Mouse (Mus musculus) adrenal gland, postnatal 10 days (tissue): ENCODE data around the gene Gm26558. TPM values are rescaled to one million over a fixed set of nuclear protein-coding genes. Genes with fewer than 3 reads are reported as not detected.

Experiments
- DNase-seq: peaks from one replicate; pipeline ENCODE4 v3.0.0; 2021; ENCODE audit warnings: mixed read lengths
- long read RNA-seq, 2 experiments: library from polyadenylated mRNA; stranded (forward); transcript quantifications; one replicate each; pipeline ENCODE4 v2.0.0; 2021
- total RNA-seq, 2 experiments: library from RNA; stranded (reverse); gene quantifications; 2 replicates each; pipeline ENCODE4 v1.2.3; 2021

The Gm26558 gene
- under 1 TPM; 0.33 to 0.48 TPM for total RNA-seq
- long read RNA-seq, experiment 1, result 0 reads
- long read RNA-seq, experiment 2, result 0 reads

DNA sequence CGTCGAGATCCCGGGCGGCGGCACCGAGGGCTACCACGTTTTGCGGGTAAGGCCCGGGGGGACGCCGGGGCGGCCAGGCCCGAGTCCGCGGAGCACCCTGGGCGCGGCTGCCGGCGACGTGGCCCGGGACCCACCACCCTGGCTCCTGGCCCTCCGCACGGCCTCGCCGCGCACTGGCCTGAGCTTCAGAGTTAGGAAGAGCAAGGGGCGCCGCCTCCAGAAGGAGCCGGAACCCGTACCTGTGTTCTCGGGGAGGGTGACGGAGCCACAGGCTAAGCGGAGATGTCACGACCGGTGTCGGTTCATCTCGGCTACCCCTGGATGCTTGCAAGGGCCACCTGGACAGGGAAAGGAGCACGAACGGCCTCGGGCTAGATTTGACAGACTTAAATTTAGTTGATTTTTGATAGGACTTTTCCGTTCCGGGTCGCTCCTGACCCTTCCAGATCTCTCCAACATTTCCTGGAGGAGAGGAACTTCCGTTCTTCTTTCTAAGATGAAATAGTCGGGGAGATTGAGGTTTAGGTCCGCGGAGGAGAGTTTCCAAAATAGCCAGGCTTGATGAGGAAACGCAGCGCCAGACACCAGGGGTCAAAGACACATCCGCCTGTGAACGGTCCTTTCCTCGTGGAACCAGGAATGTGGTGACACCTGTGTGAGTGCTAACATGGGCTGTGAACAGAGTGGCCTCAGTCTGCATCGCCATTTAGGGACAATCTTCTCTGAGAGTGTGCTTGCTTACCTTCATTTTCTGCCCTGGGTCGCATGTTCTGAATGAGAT lies at the start of gene Gm26558:
Gene Gm26558 (minus strand): TSS at position 394 of the 781 bp plus-strand sequence.
- DNase-seq, result no peak

DNA sequence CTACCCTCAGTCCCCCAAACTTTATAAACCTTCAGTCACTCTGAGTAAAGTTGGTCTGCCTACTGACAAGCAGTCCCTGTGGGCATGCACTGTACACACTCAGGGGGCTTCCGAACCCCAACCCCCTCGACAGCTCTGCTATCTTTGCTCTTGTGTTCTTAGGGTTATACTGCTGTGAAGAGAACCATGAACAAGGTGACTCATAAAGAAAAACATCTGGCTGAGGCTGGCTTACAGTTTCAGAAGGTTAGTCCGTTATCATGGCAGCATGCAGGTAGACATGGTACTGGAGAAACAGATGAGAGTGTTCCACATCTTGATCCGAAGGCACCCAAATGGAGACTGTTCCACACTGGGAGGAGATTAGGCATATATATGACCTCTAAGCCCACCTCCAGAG lies 49.0 kb upstream of the Gm26558 start:
- DNase-seq, result no peak

- DNase-seq, result no peak
Observed at GRCm38 (mm10) chr2:70710236-70710635, 48.3 kb upstream of the Gm26558 start.

DNA sequence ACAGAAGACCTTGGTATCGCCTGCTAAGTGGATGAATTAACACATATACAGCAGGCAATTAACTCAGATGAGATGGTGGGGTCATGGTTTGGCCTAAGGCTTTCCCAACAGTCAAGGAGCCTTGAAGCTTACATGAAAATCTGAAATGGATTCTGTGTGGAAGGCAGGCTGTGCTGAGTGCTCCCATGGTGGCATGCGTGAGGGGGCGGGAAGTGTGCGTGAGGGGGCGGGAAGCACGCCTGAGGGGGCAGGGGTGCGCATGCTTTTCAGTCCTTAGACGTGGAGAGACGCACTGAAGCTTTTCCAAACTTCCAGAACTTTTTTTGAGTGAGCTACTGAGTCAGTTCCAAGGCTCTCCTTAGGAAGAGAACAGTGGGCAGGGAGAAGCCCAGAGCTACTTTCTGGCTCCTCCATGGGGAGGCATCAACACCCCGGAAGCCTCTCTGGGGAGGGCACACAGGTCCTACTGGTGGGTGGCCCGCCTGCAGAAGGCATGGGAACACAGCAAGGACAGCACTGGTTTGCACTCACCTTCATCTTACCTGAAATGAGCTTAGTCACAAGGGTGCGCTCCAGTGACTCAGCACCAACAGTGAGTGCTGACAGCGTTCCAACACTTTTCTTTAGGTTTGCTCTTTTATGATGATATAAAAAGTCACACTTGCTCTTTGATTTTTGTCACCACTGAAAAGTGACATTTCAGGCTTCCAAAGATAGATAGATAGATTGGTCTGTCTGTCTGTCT lies 47.2 kb upstream of the Gm26558 start:
- DNase-seq, result no peak

DNA sequence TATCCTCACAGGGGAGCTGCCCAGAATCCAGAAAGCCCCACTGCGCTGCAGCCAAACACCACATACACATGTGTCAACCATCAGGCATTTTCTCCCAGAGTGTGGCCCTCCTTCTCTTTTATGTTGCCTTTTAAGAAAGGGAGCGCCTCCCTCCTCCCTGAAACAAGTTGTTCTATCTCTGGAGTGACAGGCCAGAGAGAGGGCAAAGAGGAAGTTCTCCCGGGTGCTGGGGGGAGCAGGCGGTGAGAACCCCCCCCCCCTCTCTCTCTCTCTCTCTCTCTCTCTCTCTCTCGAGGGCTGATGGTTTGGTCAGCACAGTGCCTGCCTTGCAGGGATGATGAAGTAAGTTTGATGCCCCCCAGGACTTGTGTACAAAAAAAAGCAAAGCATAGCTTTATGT lies 40.5 kb upstream of the Gm26558 start:
- DNase-seq, result no peak

DNA sequence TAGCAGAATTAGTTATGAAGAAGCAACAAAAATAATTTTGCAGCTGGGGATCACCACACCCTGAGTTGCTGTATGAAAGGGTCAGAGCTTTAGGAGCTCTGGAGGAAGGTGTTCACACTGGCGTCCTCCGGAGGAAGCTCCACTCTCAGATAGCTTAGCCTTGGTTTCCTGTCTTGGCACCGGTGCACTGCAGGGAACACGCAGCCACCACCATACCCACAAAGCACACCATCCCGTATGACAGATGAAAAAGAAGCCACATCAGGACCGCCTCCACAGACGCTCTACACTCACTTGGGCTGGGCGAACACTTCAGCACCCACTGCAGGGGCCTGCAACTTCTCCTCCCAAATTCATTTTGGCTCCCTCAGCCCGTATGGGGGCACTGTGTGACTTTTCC lies 39.7 kb upstream of the Gm26558 start:
- DNase-seq, result no peak

- DNase-seq, result no peak
Observed at GRCm38 (mm10) chr2:70700851-70701250, 38.9 kb upstream of the Gm26558 start.

- DNase-seq, result no peak
Observed at GRCm38 (mm10) chr2:70695712-70696111, 33.8 kb upstream of the Gm26558 start.

DNA sequence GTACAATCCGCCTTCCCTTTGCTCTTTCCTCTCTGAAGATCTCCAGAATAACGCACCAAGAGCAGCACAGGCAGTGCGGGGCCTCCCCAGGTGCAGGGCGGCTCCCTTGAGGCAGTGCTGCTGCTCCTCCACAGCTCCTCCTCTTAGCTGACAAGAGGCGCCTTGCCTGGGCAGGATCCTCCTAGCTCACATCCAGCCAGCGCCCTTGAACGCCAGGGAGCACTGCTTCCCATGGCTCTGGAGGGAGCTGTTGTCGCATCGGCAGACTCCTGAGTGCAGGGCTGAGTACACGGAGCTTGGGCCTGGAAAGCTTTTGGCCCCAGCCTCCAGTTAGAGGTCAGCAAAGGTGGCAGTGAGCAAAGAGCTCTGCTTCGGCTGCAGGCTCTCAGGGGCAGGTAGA lies 28.3 kb upstream of the Gm26558 start:
- DNase-seq, result no peak

DNA sequence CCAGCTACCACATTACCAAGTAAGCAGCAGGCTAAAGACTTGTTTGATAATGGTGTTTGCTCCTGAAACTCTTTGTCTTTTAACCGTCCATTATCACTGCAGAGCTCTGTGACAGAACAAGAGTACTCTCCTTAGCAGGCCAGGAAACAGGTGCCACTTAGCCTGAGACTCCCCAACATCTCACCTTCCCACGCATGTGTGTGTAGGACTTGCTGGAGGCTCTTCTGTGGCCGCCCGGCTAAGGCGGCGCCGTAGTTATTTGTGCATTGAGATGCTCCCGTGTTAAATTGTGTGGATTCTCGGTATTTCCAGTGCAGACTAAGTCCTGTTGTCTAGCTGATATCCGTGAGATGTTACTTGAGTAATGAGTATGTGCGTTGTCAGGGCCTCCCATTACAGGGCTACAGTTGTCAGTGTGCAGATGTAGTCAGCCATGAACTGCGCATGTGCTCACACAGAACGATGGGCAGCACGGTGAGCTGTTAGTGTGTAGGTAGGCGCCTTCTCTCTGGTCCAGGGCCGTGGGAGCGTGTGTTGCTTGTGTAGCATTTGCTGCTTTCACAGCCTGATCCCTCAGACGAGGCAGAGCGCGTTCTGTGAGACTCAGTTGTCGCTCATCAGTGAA lies 26.7 kb upstream of the Gm26558 start:
- DNase-seq, result no peak

DNA sequence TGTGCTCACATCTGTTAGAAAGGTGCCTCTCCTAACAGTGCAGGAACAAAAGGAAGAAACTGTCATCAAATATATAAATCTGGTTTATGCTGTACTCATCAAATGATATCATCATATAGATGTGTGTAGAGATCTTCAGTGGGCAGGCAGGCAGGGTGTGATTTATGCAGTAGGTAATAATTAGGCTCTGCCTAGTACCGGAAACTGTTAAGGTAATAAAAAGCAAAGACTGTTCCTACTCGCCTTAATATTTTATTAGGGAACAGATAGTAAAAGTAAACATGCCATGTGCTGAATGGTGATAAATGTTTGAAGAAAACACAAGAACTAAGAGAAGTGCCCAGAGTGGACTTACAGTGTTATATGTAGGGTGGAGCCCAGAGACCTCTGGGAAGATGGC lies 20.4 kb upstream of the Gm26558 start:
- DNase-seq, result no peak

- DNase-seq, result peak; percentile 18
Observed at GRCm38 (mm10) chr2:70673445-70674126, 11.7 kb upstream of the Gm26558 start.

DNA sequence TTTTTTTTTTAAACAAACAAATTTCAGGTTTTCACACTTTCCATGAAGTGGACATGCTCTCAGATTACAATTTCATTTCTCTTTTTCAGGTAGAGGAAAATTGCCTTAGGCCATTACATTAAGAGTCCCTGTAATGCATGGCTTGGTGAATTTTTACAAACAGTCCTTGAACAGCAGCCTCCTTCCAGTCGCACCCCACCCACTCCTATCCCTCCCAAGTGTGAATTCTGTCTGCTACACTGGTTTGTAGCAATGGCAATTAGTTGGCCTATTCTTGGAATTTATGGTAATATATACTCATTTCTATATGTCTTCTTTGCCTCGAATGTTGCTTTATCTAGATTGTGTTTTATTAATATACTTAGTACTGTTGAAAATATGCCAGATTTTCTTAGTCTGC lies 10.6 kb upstream of the Gm26558 start:
- no peak for DNase-seq

DNA sequence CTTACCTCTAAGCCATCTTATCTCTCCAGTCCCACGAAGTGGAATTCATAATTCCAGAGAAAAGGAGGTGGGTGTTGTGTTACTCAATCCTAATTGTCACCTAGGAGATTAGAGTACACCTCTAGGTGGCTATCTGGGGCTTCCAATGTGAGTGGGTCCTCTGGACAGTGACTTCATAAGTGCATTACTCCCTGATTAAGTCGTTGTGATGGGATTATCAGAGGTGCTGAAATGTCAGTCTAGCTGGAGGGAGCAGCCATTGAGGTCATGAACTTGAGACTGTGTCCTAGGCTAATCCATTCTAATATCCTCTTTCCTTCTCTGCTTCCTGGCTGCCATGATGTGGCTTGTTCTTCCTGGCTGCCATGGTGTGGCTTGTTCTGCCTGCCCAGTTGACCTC lies 8.0 kb upstream of the Gm26558 start:
- DNase-seq, result no peak

DNA sequence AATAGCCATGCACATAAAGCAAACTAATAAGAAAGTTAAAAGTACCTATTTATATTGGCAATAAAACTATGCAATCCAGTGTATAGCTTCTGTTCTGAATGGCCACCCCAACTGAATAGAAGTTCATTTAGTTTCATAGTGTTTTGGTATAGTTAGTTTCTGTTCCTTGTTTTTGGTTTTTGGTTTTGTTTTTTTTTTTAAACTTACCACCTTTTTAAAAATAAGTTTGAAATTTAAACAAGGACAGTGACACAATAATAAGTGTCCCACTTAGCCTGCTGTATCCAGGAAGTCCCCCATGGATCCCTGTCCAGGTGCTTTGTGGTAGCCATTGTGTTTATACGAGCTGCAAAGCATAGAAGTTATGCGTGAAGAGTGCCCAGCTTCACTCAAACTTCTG lies 7.3 kb upstream of the Gm26558 start:
- no peak for DNase-seq

- DNase-seq, result no peak
Observed at GRCm38 (mm10) chr2:70667016-70667415, 5.1 kb upstream of the Gm26558 start.

GRCm38 (mm10) chr2:70663764-70664163 lies 1.9 kb upstream of the Gm26558 start:
- DNase-seq, result no peak

- peak; percentile 98 for DNase-seq
Observed at GRCm38 (mm10) chr2:70660887-70661714, 807 bp downstream of the Gm26558 start, which contains the start of gene Gorasp2. Gene Gorasp2, plus strand, starts transcription at chr2:70661576.

GRCm38 (mm10) chr2:70657083-70657482 lies 4.8 kb downstream of the Gm26558 start:
- no peak for DNase-seq

GRCm38 (mm10) chr2:70651820-70652219 lies 10.1 kb downstream of the Gm26558 start:
- DNase-seq, result no peak

- no peak for DNase-seq
Observed at GRCm38 (mm10) chr2:70649471-70649870, 12.4 kb downstream of the Gm26558 start.

DNA sequence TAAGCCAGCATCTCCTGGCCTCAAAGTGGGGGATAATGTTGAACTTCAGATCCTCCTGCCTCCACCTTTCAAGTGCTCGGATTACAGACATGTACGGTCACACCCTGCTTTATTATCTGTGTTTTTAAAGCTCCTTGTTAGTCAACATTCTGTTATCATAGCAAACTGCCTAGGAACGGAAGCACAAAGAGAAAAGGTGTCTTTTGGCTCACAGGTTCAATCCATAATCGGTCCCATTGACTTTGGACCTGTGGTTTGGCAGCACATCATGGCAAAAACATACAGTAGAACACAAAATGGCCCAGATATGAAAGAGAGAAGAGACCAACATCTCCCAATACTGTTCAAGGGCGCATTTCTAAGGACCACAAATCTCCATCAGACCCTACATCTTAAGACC lies 13.6 kb downstream of the Gm26558 start:
- no peak for DNase-seq
